Mouse (Mus musculus): Measurements from ENCODE around the gene Fiz1. TPM values are rescaled to one million over a fixed set of nuclear protein-coding genes. Genes with fewer than 3 reads are reported as not detected.

Fiz1 gene
- polyA plus RNA-seq, 1 experiment: 79.3 TPM

GRCm38 (mm10) chr7:4996003-4996895, 18.2 kb downstream of the Fiz1 start, which contains the start of gene Zfp579:
Gene Zfp579 (minus strand): TSS chr7:4996158.
- DNase-seq: peak; percentile 89
- H3K27ac ChIP-seq (ENCODE audit: control insufficient read depth, insufficient read depth, low read length): no peak within 1 kb of the TSS
- no peaks in the 10 kb centered on the region for H3K36me3 ChIP-seq (ENCODE audit: control insufficient read depth, insufficient read depth, low read length)
- WGBS: 9% methylated on average over 20 of the region's 26 CpGs
- peaks cover 18% of the 10 kb centered on the region for H3K4me1 ChIP-seq (replicated peaks; ENCODE audit: control insufficient read depth, insufficient read depth, low read length)
- H3K4me3 ChIP-seq (ENCODE audit: control insufficient read depth, insufficient read depth, low read length): peak within 1 kb of the TSS; percentile 90
- TF ChIP-seq POLR2A (IDR thresholded peaks at IDR 0.05; ENCODE audit: control insufficient read depth, extremely low read depth, insufficient read depth, low read length, poor library complexity) (no peak), CTCF (IDR thresholded peaks at IDR 0.05; ENCODE audit: borderline replicate concordance, control insufficient read depth, extremely low read depth, insufficient read depth, low read length, poor library complexity) (no peak)
- no peaks in the 10 kb centered on the region for H3K27me3 ChIP-seq (ENCODE audit: control insufficient read depth, insufficient read depth, low read length)

DNA sequence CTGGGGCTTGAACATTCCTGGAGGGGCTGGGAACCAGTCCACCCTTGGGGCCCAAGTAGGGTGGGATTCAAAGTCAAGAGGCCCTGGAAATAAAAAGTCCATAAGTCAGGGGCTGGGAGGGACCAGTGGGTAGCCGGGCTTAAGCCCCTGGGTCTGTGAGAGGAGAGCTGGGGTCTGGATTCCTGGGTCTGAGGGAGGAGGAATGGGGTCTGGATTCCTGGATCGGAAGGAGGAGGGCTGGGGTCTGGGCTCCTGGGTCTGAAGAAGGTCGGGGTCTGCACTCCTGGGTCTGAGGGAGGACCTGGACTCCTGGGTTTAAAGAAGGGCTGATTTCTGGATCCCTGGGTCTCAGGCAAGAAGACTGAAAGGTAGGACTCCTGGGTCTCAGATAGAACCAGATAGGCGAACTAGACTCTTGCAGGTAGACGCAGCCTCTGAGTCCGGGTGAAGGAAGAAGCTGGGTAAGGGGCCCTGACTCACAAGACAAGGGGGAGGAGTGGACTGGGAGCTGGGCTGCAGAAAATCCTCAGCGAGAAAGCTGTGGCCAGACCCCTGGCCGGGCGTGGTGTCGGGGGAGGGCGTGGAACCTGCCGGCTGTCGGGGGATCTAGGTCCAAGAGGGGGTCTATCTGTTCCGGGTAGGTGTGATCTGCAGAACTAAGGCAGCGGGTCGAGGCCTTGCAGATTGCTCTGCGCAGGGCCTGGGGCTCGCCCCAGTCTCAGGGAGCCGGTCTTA, 19.1 kb downstream of the Fiz1 start:
- Histone ChIP-seq H3K27me3 (ENCODE audit: control insufficient read depth, insufficient read depth, low read length) (no peaks in the 10 kb centered on the region), H3K4me1 (replicated peaks; ENCODE audit: control insufficient read depth, insufficient read depth, low read length) (peaks cover 18% of the 10 kb centered on the region), H3K27ac (ENCODE audit: control insufficient read depth, insufficient read depth, low read length) (no peak overlapping the region), H3K4me3 (ENCODE audit: control insufficient read depth, insufficient read depth, low read length) (peak overlapping the region; percentile 90), H3K36me3 (ENCODE audit: control insufficient read depth, insufficient read depth, low read length) (no peaks in the 10 kb centered on the region)
- WGBS: 12% methylated on average over 19 of the region's 19 CpGs
- no peak for TF ChIP-seq POLR2A (IDR thresholded peaks at IDR 0.05; ENCODE audit: control insufficient read depth, extremely low read depth, insufficient read depth, low read length, poor library complexity)
- TF ChIP-seq CTCF (IDR thresholded peaks at IDR 0.05; ENCODE audit: borderline replicate concordance, control insufficient read depth, extremely low read depth, insufficient read depth, low read length, poor library complexity): no peak
- DNase-seq: peak; percentile 7

- TF ChIP-seq CTCF (IDR thresholded peaks at IDR 0.05; ENCODE audit: borderline replicate concordance, control insufficient read depth, extremely low read depth, insufficient read depth, low read length, poor library complexity): no peak
- Histone ChIP-seq H3K27me3 (ENCODE audit: control insufficient read depth, insufficient read depth, low read length) (no peaks in the 10 kb centered on the region), H3K4me3 (ENCODE audit: control insufficient read depth, insufficient read depth, low read length) (no peak overlapping the region), H3K36me3 (ENCODE audit: control insufficient read depth, insufficient read depth, low read length) (no peaks in the 10 kb centered on the region), H3K4me1 (replicated peaks; ENCODE audit: control insufficient read depth, insufficient read depth, low read length) (peaks cover 18% of the 10 kb centered on the region), H3K27ac (ENCODE audit: control insufficient read depth, insufficient read depth, low read length) (no peak overlapping the region)
- WGBS: 93% methylated on average over 59 of the region's 59 CpGs
- DNase-seq: no peak
These were observed 20.3 kb downstream of the Fiz1 start for GRCm38 (mm10) chr7:4993999-4994788.

- Histone ChIP-seq H3K27ac (ENCODE audit: control insufficient read depth, insufficient read depth, low read length) (no peak overlapping the region), H3K27me3 (ENCODE audit: control insufficient read depth, insufficient read depth, low read length) (no peaks in the 10 kb centered on the region), H3K4me1 (replicated peaks; ENCODE audit: control insufficient read depth, insufficient read depth, low read length) (peaks cover 18% of the 10 kb centered on the region), H3K36me3 (ENCODE audit: control insufficient read depth, insufficient read depth, low read length) (no peaks in the 10 kb centered on the region), H3K4me3 (ENCODE audit: control insufficient read depth, insufficient read depth, low read length) (no peak overlapping the region)
- no peak for DNase-seq
- 97% methylated on average over 55 of the region's 55 CpGs for WGBS
- TF ChIP-seq POLR2A (IDR thresholded peaks at IDR 0.05; ENCODE audit: control insufficient read depth, extremely low read depth, insufficient read depth, low read length, poor library complexity) (no peak), CTCF (IDR thresholded peaks at IDR 0.05; ENCODE audit: borderline replicate concordance, control insufficient read depth, extremely low read depth, insufficient read depth, low read length, poor library complexity) (no peak)
These were observed 21.0 kb downstream of the Fiz1 start for GRCm38 (mm10) chr7:4993347-4993998.

- Histone ChIP-seq H3K27ac (ENCODE audit: control insufficient read depth, insufficient read depth, low read length) (no peak overlapping the region), H3K27me3 (ENCODE audit: control insufficient read depth, insufficient read depth, low read length) (no peaks in the 10 kb centered on the region), H3K4me3 (ENCODE audit: control insufficient read depth, insufficient read depth, low read length) (no peak overlapping the region), H3K4me1 (replicated peaks; ENCODE audit: control insufficient read depth, insufficient read depth, low read length) (no peaks in the 10 kb centered on the region), H3K36me3 (ENCODE audit: control insufficient read depth, insufficient read depth, low read length) (no peaks in the 10 kb centered on the region)
- DNase-seq: no peak
- TF ChIP-seq POLR2A (IDR thresholded peaks at IDR 0.05; ENCODE audit: control insufficient read depth, extremely low read depth, insufficient read depth, low read length, poor library complexity) (no peak), CTCF (IDR thresholded peaks at IDR 0.05; ENCODE audit: borderline replicate concordance, control insufficient read depth, extremely low read depth, insufficient read depth, low read length, poor library complexity) (no peak)
- 56% methylated on average over 2 of the region's 2 CpGs for WGBS
These were observed 26.2 kb downstream of the Fiz1 start for GRCm38 (mm10) chr7:4988250-4988649.

Measured in thymus, adult 2 months (tissue).